Mouse (Mus musculus): ENCODE data around the gene Tcf23. TPM values are rescaled to one million over a fixed set of nuclear protein-coding genes. Genes with fewer than 3 reads are reported as not detected.

The Tcf23 gene
- polyA plus RNA-seq, 1 experiment from 2014 or later, result not detected

- DNase-seq (ENCODE audit: low spot score) (no peak), ATAC-seq (ENCODE audit: insufficient number of reproducible peaks, low FRiP score, low TSS enrichment, low read depth) (no peak)
- peaks cover 10% of the 10 kb centered on the region for H3K36me3 ChIP-seq (ENCODE audit: control insufficient read depth, insufficient read depth, low read length)
- no peaks in the 10 kb centered on the region for H3K27me3 ChIP-seq (ENCODE audit: control insufficient read depth, insufficient read depth, low read length)
- no peak overlapping the region for H3K4me2 ChIP-seq (ENCODE audit: low read depth, severe bottlenecking)
- H3K27ac ChIP-seq (replicated peaks; ENCODE audit: low read depth, low read length), result no peak overlapping the region
- no peak overlapping the region for H3K9ac ChIP-seq (ENCODE audit: low read length)
- WGBS, result 76% methylated on average over 10 of the region's 10 CpGs
- H3K4me1 ChIP-seq (ENCODE audit: control insufficient read depth, insufficient read depth, low read length), result peaks cover 13% of the 10 kb centered on the region
- no peaks in the 10 kb centered on the region for H3K9me3 ChIP-seq (ENCODE audit: control insufficient read depth, low read length)
- no peak overlapping the region for H3K4me3 ChIP-seq (ENCODE audit: low read depth, low read length)
These were observed 6.6 kb upstream of the Tcf23 start for GRCm38 (mm10) chr5:30961545-30962505.

- H3K36me3 ChIP-seq (ENCODE audit: control insufficient read depth, insufficient read depth, low read length), result no peaks in the 10 kb centered on the region
- ATAC-seq (ENCODE audit: insufficient number of reproducible peaks, low FRiP score, low TSS enrichment, low read depth) (no peak), DNase-seq (ENCODE audit: low spot score) (no peak)
- no peak overlapping the region for H3K4me2 ChIP-seq (ENCODE audit: low read depth, severe bottlenecking)
- WGBS, result 71% methylated on average over 3 of the region's 3 CpGs
- no peaks in the 10 kb centered on the region for H3K27me3 ChIP-seq (ENCODE audit: control insufficient read depth, insufficient read depth, low read length)
- no peak overlapping the region for H3K27ac ChIP-seq (replicated peaks; ENCODE audit: low read depth, low read length)
- H3K9ac ChIP-seq (ENCODE audit: low read length), result no peak overlapping the region
- no peak overlapping the region for H3K4me3 ChIP-seq (ENCODE audit: low read depth, low read length)
- peaks cover 5% of the 10 kb centered on the region for H3K4me1 ChIP-seq (ENCODE audit: control insufficient read depth, insufficient read depth, low read length)
- no peaks in the 10 kb centered on the region for H3K9me3 ChIP-seq (ENCODE audit: control insufficient read depth, low read length)
These were observed 4.5 kb upstream of the Tcf23 start for GRCm38 (mm10) chr5:30963916-30964315.

- no peaks in the 10 kb centered on the region for H3K9me3 ChIP-seq (ENCODE audit: control insufficient read depth, low read length)
- no peak overlapping the region for H3K4me3 ChIP-seq (ENCODE audit: low read depth, low read length)
- 90% methylated on average over 4 of the region's 4 CpGs for WGBS
- H3K27ac ChIP-seq (replicated peaks; ENCODE audit: low read depth, low read length), result no peak overlapping the region
- H3K9ac ChIP-seq (ENCODE audit: low read length), result no peak overlapping the region
- H3K4me1 ChIP-seq (ENCODE audit: control insufficient read depth, insufficient read depth, low read length), result no peaks in the 10 kb centered on the region
- H3K27me3 ChIP-seq (ENCODE audit: control insufficient read depth, insufficient read depth, low read length), result no peaks in the 10 kb centered on the region
- no peak overlapping the region for H3K4me2 ChIP-seq (ENCODE audit: low read depth, severe bottlenecking)
- no peak for DNase-seq (ENCODE audit: low spot score)
- no peak for ATAC-seq (ENCODE audit: insufficient number of reproducible peaks, low FRiP score, low TSS enrichment, low read depth)
- H3K36me3 ChIP-seq (ENCODE audit: control insufficient read depth, insufficient read depth, low read length), result no peaks in the 10 kb centered on the region
These were observed 2.3 kb upstream of the Tcf23 start for GRCm38 (mm10) chr5:30966189-30966588.

- Histone ChIP-seq H3K4me1 (ENCODE audit: control insufficient read depth, insufficient read depth, low read length) (no peaks in the 10 kb centered on the region), H3K36me3 (ENCODE audit: control insufficient read depth, insufficient read depth, low read length) (no peaks in the 10 kb centered on the region), H3K27ac (replicated peaks; ENCODE audit: low read depth, low read length) (no peak overlapping the region), H3K4me2 (ENCODE audit: low read depth, severe bottlenecking) (no peak overlapping the region), H3K4me3 (ENCODE audit: low read depth, low read length) (no peak overlapping the region), H3K27me3 (ENCODE audit: control insufficient read depth, insufficient read depth, low read length) (no peaks in the 10 kb centered on the region), H3K9ac (ENCODE audit: low read length) (no peak overlapping the region), H3K9me3 (ENCODE audit: control insufficient read depth, low read length) (no peaks in the 10 kb centered on the region)
- no peak for DNase-seq (ENCODE audit: low spot score)
- no peak for ATAC-seq (ENCODE audit: insufficient number of reproducible peaks, low FRiP score, low TSS enrichment, low read depth)
- 77% methylated on average over 2 of the region's 2 CpGs for WGBS
These were observed 978 bp downstream of the Tcf23 start for GRCm38 (mm10) chr5:30969440-30969839.

- Histone ChIP-seq H3K27me3 (ENCODE audit: control insufficient read depth, insufficient read depth, low read length) (no peaks in the 10 kb centered on the region), H3K27ac (replicated peaks; ENCODE audit: low read depth, low read length) (peak overlapping the region; percentile 12; the same call in 1 of the 2 replicates), H3K9ac (ENCODE audit: low read length) (no peak overlapping the region), H3K36me3 (ENCODE audit: control insufficient read depth, insufficient read depth, low read length) (no peaks in the 10 kb centered on the region), H3K9me3 (ENCODE audit: control insufficient read depth, low read length) (no peaks in the 10 kb centered on the region), H3K4me1 (ENCODE audit: control insufficient read depth, insufficient read depth, low read length) (peaks cover 5% of the 10 kb centered on the region; the same call in 1 of the 2 replicates), H3K4me3 (ENCODE audit: low read depth, low read length) (no peak overlapping the region), H3K4me2 (ENCODE audit: low read depth, severe bottlenecking) (no peak overlapping the region)
- 48% methylated on average over 9 of the region's 9 CpGs for WGBS
- DNase-seq (ENCODE audit: low spot score) (peak; percentile 35), ATAC-seq (ENCODE audit: insufficient number of reproducible peaks, low FRiP score, low TSS enrichment, low read depth) (no peak)
These were observed 6.6 kb downstream of the Tcf23 start for GRCm38 (mm10) chr5:30974870-30975656.

GRCm38 (mm10) chr5:30982357-30982756 is 13.9 kb downstream of the Tcf23 start:
- Histone ChIP-seq H3K4me2 (ENCODE audit: low read depth, severe bottlenecking) (no peak overlapping the region), H3K27ac (replicated peaks; ENCODE audit: low read depth, low read length) (no peak overlapping the region), H3K4me3 (ENCODE audit: low read depth, low read length) (no peak overlapping the region), H3K9ac (ENCODE audit: low read length) (no peak overlapping the region), H3K9me3 (ENCODE audit: control insufficient read depth, low read length) (no peaks in the 10 kb centered on the region), H3K4me1 (ENCODE audit: control insufficient read depth, insufficient read depth, low read length) (no peaks in the 10 kb centered on the region), H3K27me3 (ENCODE audit: control insufficient read depth, insufficient read depth, low read length) (no peaks in the 10 kb centered on the region), H3K36me3 (ENCODE audit: control insufficient read depth, insufficient read depth, low read length) (no peaks in the 10 kb centered on the region)
- DNase-seq (ENCODE audit: low spot score), result peak; percentile 26
- ATAC-seq (ENCODE audit: insufficient number of reproducible peaks, low FRiP score, low TSS enrichment, low read depth), result no peak
- 27% methylated on average over 2 of the region's 2 CpGs for WGBS

GRCm38 (mm10) chr5:30992980-30993676 is 24.7 kb downstream of the Tcf23 start:
- Histone ChIP-seq H3K27ac (replicated peaks; ENCODE audit: low read depth, low read length) (no peak overlapping the region), H3K9me3 (ENCODE audit: control insufficient read depth, low read length) (no peaks in the 10 kb centered on the region), H3K4me1 (ENCODE audit: control insufficient read depth, insufficient read depth, low read length) (no peaks in the 10 kb centered on the region), H3K4me2 (ENCODE audit: low read depth, severe bottlenecking) (no peak overlapping the region), H3K27me3 (ENCODE audit: control insufficient read depth, insufficient read depth, low read length) (no peaks in the 10 kb centered on the region), H3K4me3 (ENCODE audit: low read depth, low read length) (no peak overlapping the region), H3K9ac (ENCODE audit: low read length) (no peak overlapping the region), H3K36me3 (ENCODE audit: control insufficient read depth, insufficient read depth, low read length) (no peaks in the 10 kb centered on the region)
- 75% methylated on average over 5 of the region's 5 CpGs for WGBS
- no peak for ATAC-seq (ENCODE audit: insufficient number of reproducible peaks, low FRiP score, low TSS enrichment, low read depth)
- DNase-seq (ENCODE audit: low spot score), result no peak

- Histone ChIP-seq H3K4me1 (ENCODE audit: control insufficient read depth, insufficient read depth, low read length) (no peaks in the 10 kb centered on the region), H3K27ac (replicated peaks; ENCODE audit: low read depth, low read length) (no peak overlapping the region), H3K9ac (ENCODE audit: low read length) (no peak overlapping the region), H3K9me3 (ENCODE audit: control insufficient read depth, low read length) (no peaks in the 10 kb centered on the region), H3K27me3 (ENCODE audit: control insufficient read depth, insufficient read depth, low read length) (no peaks in the 10 kb centered on the region), H3K36me3 (ENCODE audit: control insufficient read depth, insufficient read depth, low read length) (no peaks in the 10 kb centered on the region), H3K4me3 (ENCODE audit: low read depth, low read length) (no peak overlapping the region), H3K4me2 (ENCODE audit: low read depth, severe bottlenecking) (no peak overlapping the region)
- DNase-seq (ENCODE audit: low spot score) (no peak), ATAC-seq (ENCODE audit: insufficient number of reproducible peaks, low FRiP score, low TSS enrichment, low read depth) (no peak)
- 73% methylated on average over 3 of the region's 3 CpGs for WGBS
These were observed 25.6 kb downstream of the Tcf23 start for GRCm38 (mm10) chr5:30994074-30994473.

Measured in limb, embryonic 11.5 days (tissue).